Mouse (Mus musculus): ENCODE results near the gene Styxl1.

Styxl1 gene

DNA sequence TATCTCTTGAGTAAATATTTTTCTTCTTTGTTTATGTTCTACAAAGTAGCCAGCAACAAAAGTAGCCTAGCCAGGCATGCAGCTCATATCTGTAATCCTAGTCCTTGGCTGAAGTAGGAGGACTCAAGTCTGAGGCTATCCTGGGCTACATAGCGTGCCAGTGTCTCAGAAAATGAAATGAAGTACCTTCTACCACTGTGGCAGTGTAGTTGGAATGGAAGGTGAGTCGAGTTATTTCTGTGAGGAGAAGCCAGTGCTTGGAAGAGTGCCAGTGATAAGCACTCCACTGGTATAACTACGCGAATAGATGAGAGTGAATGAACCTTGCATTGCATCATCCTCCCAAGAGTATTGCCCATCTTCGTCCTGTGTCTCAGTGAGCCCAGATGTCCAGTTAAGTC is 80.5 kb downstream of the Styxl1 start:
- no peak for DNase-seq (ENCODE audit: low spot score in 2 of 2)

Measured in urinary bladder, adult 18-20 months (tissue).